Mouse (Mus musculus) embryonic facial prominence, embryonic 10.5 days (tissue): ENCODE results near the gene Rfpl4. TPM values are rescaled to one million over a fixed set of nuclear protein-coding genes. Genes with fewer than 3 reads are reported as not detected.
"Not testable (repeated sequence)": the region's sequence is repeated elsewhere in the genome, so short reads cannot be mapped to it uniquely, and the experiment has no call there.

Experiments
- DNase-seq: peaks from one replicate; pipeline ENCODE4 v3.0.0-alpha.2; 2017; ENCODE audit warnings: low spot score
- H3K27ac ChIP-seq: fragments of 300-500 bp; sonication (generic); replicated peaks from 2 replicates; pipeline ENCODE4 v1.5.1; 2016; ENCODE audit warnings: mild to moderate bottlenecking
- H3K27me3 ChIP-seq: fragments of 300-500 bp; sonication (generic); replicated peaks from 2 replicates; pipeline ENCODE4 v1.6.1; 2016; ENCODE audit warnings: low read depth, mild to moderate bottlenecking; ENCODE audit not compliant: poor library complexity, severe bottlenecking
- H3K36me3 ChIP-seq: fragments of 300-500 bp; sonication (generic); replicated peaks from 2 replicates; pipeline ENCODE4 v1.6.1; 2016; ENCODE audit warnings: mild to moderate bottlenecking, moderate library complexity
- H3K4me1 ChIP-seq: fragments of 300-500 bp; sonication (generic); 2 replicates; pipeline ENCODE4 v1.6.1; 2016
- H3K4me3 ChIP-seq: fragments of 300-500 bp; sonication (generic); 2 replicates; pipeline ENCODE4 v1.5.1; 2016; ENCODE audit warnings: mild to moderate bottlenecking, moderate library complexity
- H3K9me3 ChIP-seq: fragments of 300-500 bp; sonication (generic); 2 replicates; pipeline ENCODE4 v1.6.1; 2016; ENCODE audit warnings: mild to moderate bottlenecking
- WGBS: fragments of 180-500 bp; shearing (Covaris S2); methylation state at CpG from one replicate; pipeline ENCODE4 v1.1.7; 2016; 5-methylcytosine and 5-hydroxymethylcytosine counted together
- polyA plus RNA-seq: library from polyadenylated mRNA; unstranded; fragments of >200 nt; fragmentation: Nextera tagmentation; extraction: Ambion mirVana; gene quantifications from 2 replicates; pipeline ENCODE4 v1.2.1, GENCODE M21; 2016

Gene Rfpl4
- polyA plus RNA-seq: not detected in 2 replicates

GRCm38 (mm10) chr7:5116850-5117249, at the start of gene Rfpl4:
TSS of gene Rfpl4 (minus strand) at chr7:5116950.
- Histone ChIP-seq H3K36me3 (no peaks in the 10 kb centered on the region), H3K27ac (no peak within 1 kb of the TSS), H3K4me1 (no peaks in the 10 kb centered on the region), H3K27me3 (no peaks in the 10 kb centered on the region), H3K9me3 (no peaks in the 10 kb centered on the region), H3K4me3 (no peak within 1 kb of the TSS)
- DNase-seq: no peak
- WGBS: 89% methylated on average over 3 of the region's 3 CpGs

- H3K27me3 ChIP-seq, DNase-seq, H3K27ac ChIP-seq, H3K36me3 ChIP-seq, H3K4me3 ChIP-seq, H3K4me1 ChIP-seq, H3K9me3 ChIP-seq: not testable (repeated sequence)
Observed at GRCm38 (mm10) chr7:5149570-5149969, 32.8 kb upstream of the Rfpl4 start, which contains the start of gene Vmn1r55. TSS of gene Vmn1r55 (minus strand) at chr7:5149670.

DNA sequence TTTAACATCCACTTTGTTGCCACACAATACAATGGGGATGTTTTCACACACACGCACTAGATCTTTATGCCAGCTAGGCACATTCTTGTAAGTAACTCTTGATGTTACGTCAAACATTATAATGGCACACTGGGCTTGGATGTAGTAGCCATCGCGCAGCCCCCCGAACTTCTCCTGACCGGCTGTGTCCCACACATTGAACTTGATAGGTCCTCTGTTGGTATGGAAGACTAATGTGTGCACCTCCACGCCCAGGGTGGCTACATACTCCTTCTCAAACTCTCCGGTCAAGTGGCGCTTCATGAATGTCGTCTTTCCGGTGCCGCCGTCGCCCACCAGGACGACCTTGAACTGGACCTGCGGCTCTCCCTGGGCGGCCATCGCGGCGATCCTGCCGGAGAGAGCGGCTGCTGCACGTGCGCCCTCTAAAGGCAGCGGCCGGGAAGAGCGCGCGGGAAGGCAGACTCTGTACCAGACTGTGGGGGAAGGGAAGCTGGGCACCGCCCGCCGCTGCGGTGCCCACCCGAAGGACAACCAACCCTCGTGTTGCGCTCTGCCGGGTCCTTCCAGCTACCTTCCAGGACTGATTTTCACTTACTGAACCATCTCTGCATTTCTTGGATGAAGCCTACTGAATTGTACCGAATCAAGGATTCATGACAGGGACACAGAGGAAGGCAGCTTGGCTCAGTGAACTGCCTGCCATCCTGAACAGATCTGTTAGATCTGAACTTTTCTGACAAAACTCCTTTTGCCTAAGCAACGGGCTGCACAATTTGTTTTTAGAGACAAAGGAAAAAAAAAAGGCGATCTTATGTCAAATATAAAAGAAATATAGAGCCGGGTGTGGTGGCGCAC, 9.0 kb upstream of the Rfpl4 start, which contains the start of gene Rasl2-9:
Rasl2-9 (minus strand) TSS at position 402 of the 858 bp plus-strand sequence.
- peak; percentile 79 for DNase-seq

GRCm38 (mm10) chr7:5125078-5125477, 8.3 kb upstream of the Rfpl4 start:
- Histone ChIP-seq H3K4me3 (no peak overlapping the region), H3K27ac (no peak overlapping the region), H3K9me3 (no peaks in the 10 kb centered on the region), H3K36me3 (no peaks in the 10 kb centered on the region), H3K4me1 (no peaks in the 10 kb centered on the region), H3K27me3 (peaks cover 7% of the 10 kb centered on the region)
- no peak for DNase-seq
- WGBS: 89% methylated on average over 8 of the region's 8 CpGs

More for the DNA sequence above, 9.0 kb upstream of the Rfpl4 start, which contains the start of gene Rasl2-9:
- Histone ChIP-seq H3K9me3 (no peaks in the 10 kb centered on the region), H3K4me3 (peak within 1 kb of the TSS; percentile 50), H3K36me3 (no peaks in the 10 kb centered on the region), H3K27ac (no peak within 1 kb of the TSS), H3K4me1 (no peaks in the 10 kb centered on the region), H3K27me3 (peaks cover 7% of the 10 kb centered on the region)
- 20% methylated on average over 42 of the region's 42 CpGs for WGBS

DNA sequence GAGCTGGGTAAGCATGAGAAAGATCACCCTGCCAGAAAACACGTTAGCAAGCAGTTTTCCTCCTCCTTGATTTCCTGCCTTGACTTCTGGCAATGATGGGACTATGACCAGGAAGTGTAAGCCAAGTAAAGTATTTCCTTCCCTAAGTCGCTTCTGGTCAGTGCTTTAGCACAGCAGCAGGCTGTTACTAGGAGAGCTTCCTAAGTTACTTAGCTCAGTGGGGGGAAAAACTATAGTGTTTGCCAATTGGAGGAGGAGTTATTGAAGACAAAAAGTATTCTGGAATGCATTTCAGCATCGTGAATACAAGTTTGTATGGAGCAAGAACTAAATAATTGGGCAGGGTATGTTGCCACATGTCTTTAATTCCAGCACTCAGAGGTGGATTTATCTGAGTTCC, 4.0 kb downstream of the Rfpl4 start:
- H3K4me1 ChIP-seq: no peaks in the 10 kb centered on the region
- no peaks in the 10 kb centered on the region for H3K27me3 ChIP-seq
- WGBS: 49% methylated on average over 3 of the region's 3 CpGs
- H3K4me3 ChIP-seq: no peak overlapping the region
- H3K27ac ChIP-seq: no peak overlapping the region
- no peaks in the 10 kb centered on the region for H3K36me3 ChIP-seq
- DNase-seq: no peak
- 0 out of 2 replicates have a peak, but pooled peaks cover 3% of the 10 kb centered on the region for H3K9me3 ChIP-seq

DNA sequence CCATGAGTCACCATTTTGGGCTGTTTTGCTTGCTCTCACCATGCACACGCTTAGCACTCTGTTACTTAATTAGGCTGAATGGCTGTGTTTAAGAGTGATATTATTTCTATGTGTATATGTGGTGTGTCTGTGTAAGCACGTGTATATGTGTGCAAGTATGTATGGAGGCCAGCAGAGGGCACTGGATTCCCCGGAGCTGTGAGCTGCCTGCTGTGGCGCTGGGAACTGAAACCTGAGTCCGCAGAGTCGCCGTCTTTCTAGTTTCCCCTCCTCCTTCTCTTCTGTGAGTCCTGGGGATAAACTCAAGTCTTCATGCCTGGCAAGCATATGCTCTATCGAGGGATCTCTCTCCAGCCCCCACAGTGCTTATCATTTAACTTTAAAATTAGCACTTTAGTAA, 7.4 kb downstream of the Rfpl4 start:
- Histone ChIP-seq H3K9me3 (0 out of 2 replicates have a peak, but pooled peaks cover 3% of the 10 kb centered on the region), H3K27ac (no peak overlapping the region), H3K4me3 (no peak overlapping the region), H3K27me3 (no peaks in the 10 kb centered on the region), H3K36me3 (no peaks in the 10 kb centered on the region), H3K4me1 (no peaks in the 10 kb centered on the region)
- WGBS: 85% methylated on average over 8 of the region's 8 CpGs
- DNase-seq: no peak

- Histone ChIP-seq H3K36me3 (no peaks in the 10 kb centered on the region), H3K4me3 (no peak overlapping the region), H3K9me3 (0 out of 2 replicates have a peak, but pooled peaks cover 3% of the 10 kb centered on the region), H3K27ac (no peak overlapping the region), H3K4me1 (no peaks in the 10 kb centered on the region), H3K27me3 (no peaks in the 10 kb centered on the region)
- no peak for DNase-seq
- WGBS: 86% methylated on average over 4 of the region's 4 CpGs
Observed at GRCm38 (mm10) chr7:5108272-5108671, 8.5 kb downstream of the Rfpl4 start.

GRCm38 (mm10) chr7:5102564-5102963, 14.2 kb downstream of the Rfpl4 start:
- no peaks in the 10 kb centered on the region for H3K27me3 ChIP-seq
- no peaks in the 10 kb centered on the region for H3K4me1 ChIP-seq
- H3K27ac ChIP-seq: no peak overlapping the region
- DNase-seq: no peak
- H3K36me3 ChIP-seq: peaks cover 24% of the 10 kb centered on the region
- 86% methylated on average over 2 of the region's 2 CpGs for WGBS
- no peak overlapping the region for H3K4me3 ChIP-seq
- H3K9me3 ChIP-seq: no peaks in the 10 kb centered on the region

DNA sequence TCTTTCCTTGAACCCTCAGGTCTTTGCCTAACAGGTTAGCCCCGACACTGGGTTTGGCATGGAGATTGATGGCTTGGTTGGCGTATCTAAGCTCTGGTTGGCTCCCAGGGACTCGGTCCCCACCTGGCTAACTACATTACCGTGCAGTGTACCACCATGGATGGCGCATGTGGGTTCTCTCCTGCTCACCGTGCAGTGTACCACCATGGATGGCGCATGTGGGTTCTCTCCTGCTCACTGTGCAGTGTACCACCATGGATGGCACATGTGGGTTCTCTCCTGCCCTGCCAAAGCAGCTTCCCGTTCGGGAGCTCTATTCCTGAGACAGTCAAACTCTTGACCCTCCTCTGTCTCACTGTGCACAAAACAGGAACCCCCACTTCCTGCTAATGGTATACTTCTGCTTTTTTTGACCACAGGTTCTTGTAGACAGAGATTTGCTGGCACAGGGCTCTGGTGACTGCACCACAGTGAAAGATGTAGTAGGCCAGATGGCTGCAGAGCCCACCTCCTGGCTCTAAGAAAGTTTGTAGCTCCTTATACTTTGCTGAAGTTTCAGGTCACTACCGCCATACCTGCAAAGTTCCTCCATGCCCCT, 15.6 kb downstream of the Rfpl4 start:
- no peaks in the 10 kb centered on the region for H3K4me1 ChIP-seq
- DNase-seq: no peak
- no peak overlapping the region for H3K27ac ChIP-seq
- H3K36me3 ChIP-seq: peaks cover 38% of the 10 kb centered on the region
- 90% methylated on average over 10 of the region's 10 CpGs for WGBS
- H3K9me3 ChIP-seq: 0 out of 2 replicates have a peak, but pooled peaks cover 2% of the 10 kb centered on the region
- no peak overlapping the region for H3K4me3 ChIP-seq
- no peaks in the 10 kb centered on the region for H3K27me3 ChIP-seq

DNA sequence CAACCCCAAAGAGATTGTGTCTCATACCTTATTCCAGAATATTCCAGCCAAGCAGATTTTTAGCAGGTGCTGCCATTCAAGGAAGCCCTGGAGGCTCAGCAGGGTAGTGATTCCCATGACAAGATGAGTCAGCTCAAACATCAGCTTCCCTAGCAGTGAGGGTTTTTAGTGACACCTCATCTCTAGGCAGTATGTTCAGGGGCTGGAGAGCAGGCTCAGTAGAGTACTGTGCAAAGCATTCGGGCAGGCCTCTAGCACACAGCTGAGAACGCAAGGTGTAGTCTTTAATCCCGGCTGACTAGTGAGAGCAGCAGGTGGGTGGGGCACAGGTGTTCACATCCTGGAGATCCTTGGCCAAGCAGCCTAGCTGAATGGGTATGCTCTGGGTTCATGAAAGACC, 17.0 kb downstream of the Rfpl4 start:
- Histone ChIP-seq H3K4me3 (no peak overlapping the region), H3K4me1 (no peaks in the 10 kb centered on the region), H3K27me3 (no peaks in the 10 kb centered on the region), H3K27ac (no peak overlapping the region), H3K36me3 (peaks cover 51% of the 10 kb centered on the region), H3K9me3 (0 out of 2 replicates have a peak, but pooled peaks cover 2% of the 10 kb centered on the region)
- no peak for DNase-seq
- WGBS: 91% methylated on average over 3 of the region's 3 CpGs

- H3K27ac ChIP-seq: no peak overlapping the region
- no peak for DNase-seq
- 0 out of 2 replicates have a peak, but pooled peaks cover 2% of the 10 kb centered on the region for H3K9me3 ChIP-seq
- no peaks in the 10 kb centered on the region for H3K4me1 ChIP-seq
- H3K4me3 ChIP-seq: no peak overlapping the region
- peaks cover 62% of the 10 kb centered on the region for H3K36me3 ChIP-seq
- H3K27me3 ChIP-seq: no peaks in the 10 kb centered on the region
- 93% methylated on average over 5 of the region's 5 CpGs for WGBS
Observed at GRCm38 (mm10) chr7:5098769-5099168, 18.0 kb downstream of the Rfpl4 start.

DNA sequence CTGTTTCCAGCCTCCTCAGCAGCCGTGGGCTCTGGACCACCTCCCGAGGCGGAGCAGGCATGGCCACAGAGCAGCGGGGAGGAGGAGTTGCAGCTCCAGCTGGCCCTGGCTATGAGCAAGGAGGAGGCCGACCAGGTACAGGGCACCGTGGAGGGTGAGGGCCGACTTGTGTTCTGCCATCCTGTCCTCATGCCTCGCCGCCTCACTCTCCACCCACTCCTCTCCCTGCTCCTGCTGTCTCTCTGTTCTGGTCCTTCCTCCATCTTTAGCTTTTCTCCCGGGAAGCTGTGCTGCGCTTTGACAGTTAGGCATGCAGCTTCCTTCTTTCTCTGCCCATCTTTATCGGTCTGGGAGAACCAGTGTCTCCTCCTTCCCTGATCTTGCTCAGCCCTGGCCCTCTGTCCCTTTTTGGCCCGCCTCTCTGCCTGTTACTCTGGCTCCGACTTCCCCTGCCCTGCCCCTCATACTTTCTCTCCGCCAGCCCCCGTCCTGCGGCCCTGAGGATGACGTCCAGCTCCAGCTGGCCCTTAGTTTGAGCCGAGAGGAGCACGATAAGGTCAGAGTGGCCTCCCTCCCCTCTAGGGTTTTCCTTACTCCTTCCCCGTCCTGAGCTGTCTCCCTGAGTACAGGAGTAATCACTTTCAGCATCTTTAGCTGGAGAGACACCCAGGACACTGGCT, 23.8 kb downstream of the Rfpl4 start:
- 85% methylated on average over 21 of the region's 21 CpGs for WGBS
- Histone ChIP-seq H3K4me3 (no peak overlapping the region), H3K27me3 (no peaks in the 10 kb centered on the region), H3K9me3 (0 out of 2 replicates have a peak, but pooled peaks cover 2% of the 10 kb centered on the region), H3K27ac (no peak overlapping the region), H3K4me1 (no peaks in the 10 kb centered on the region), H3K36me3 (peaks cover 97% of the 10 kb centered on the region)
- DNase-seq: no peak
